Mouse (Mus musculus): ENCODE results near the gene Tmem254c. TPM values are rescaled to one million over a fixed set of nuclear protein-coding genes. Genes with fewer than 3 reads are reported as not detected.

The Tmem254c gene
- total RNA-seq, 2 experiments from 2014 or later: 17.4 to 17.6 TPM

Other genes with a start within 250 kb of the Tmem254c start
- gene Anxa11, start 225.2 kb downstream of the Tmem254c start, total RNA-seq (2021): 10 to 100 TPM; 78.6 to 84.7 TPM
- not detected for gene Plac9a, start 164.3 kb downstream of the Tmem254c start, total RNA-seq (2021)
- gene Tmem254a, start 139.7 kb downstream of the Tmem254c start, total RNA-seq (2021): 1 to 10 TPM; 5.7 to 6.8 TPM
- gene Cphx1, start 129.1 kb downstream of the Tmem254c start, total RNA-seq (2021): not detected
- under 1 TPM in 1 of 2 experiments, not detected in 1; 0.50 TPM for gene Duxbl1, start 88.8 kb downstream of the Tmem254c start, total RNA-seq (2021)
- 1 to 10 TPM; 1.9 to 3.7 TPM for gene Gm9780, start 24.6 kb downstream of the Tmem254c start, total RNA-seq (2021)
- not detected for gene Cphx2, start 14.2 kb upstream of the Tmem254c start, total RNA-seq (2021)
- not detected for gene Cphx3, start 14.9 kb upstream of the Tmem254c start, total RNA-seq (2021)
- gene Duxbl2, start 51.0 kb upstream of the Tmem254c start, total RNA-seq (2021): under 1 TPM in 1 of 2 experiments, not detected in 1; 0.91 TPM
- 1 to 10 TPM; 3.1 to 6.9 TPM for gene Plac9b, start 115.1 kb upstream of the Tmem254c start, total RNA-seq (2021)
- 10 to 100 TPM in 1 of 2 experiments, 1 to 10 TPM in 1; 9.5 to 10.9 TPM for gene Tmem254b, start 139.7 kb upstream of the Tmem254c start, total RNA-seq (2021)
- under 1 TPM in 1 of 2 experiments, not detected in 1; 0.92 TPM for gene Duxbl3, start 190.6 kb upstream of the Tmem254c start, total RNA-seq (2021)

Measured in layer of hippocampus, adult 18-20 months (tissue).